ENCODE assay signal across 8 mouse cellular contexts in genomic region chr11:69921114-69922011, GRCm38 (mm10). TPM values are rescaled to one million over a fixed set of nuclear protein-coding genes. Genes with fewer than 3 reads are reported as not detected.
A peak's percentile ranks its signal among the peaks of the same experiment; 100 is the strongest.
DNase-seq lines count a peak whose midpoint lies in the region; ATAC-seq and TF ChIP-seq lines count a peak whose summit lies in the region.

Gene Eif5a (minus strand): TSS chr11:69921958.

- intact Hi-C loops in heart, postnatal 25 days (cut with DNase I), result loop anchor here (2.0 kb wide), 1 partner anchor 57 kb away; no protein-coding TSS in a partner anchor

- WGBS in forebrain, embryonic 15.5 days, result under 1% methylated on average over 78 of the region's 78 CpGs
- WGBS in lung, adult 2 months, result under 1% methylated on average over 78 of the region's 78 CpGs

- no peaks in the 10 kb centered on the region for H3K27me3 ChIP-seq in forebrain, embryonic 15.5 days

- peak within 1 kb of the TSS; percentile 99 for H3K27ac ChIP-seq in ES-E14 (ENCODE audit: insufficient read depth, low read depth, low read length, poor library complexity, severe bottlenecking)
- H3K27ac ChIP-seq in forebrain, embryonic 15.5 days (replicated peaks), result peak within 1 kb of the TSS; percentile 95

- H3K4me1 ChIP-seq in ES-E14 (ENCODE audit: control insufficient read depth in 2 of 2, insufficient read depth in 2 of 2, low read length in 2 of 2, poor library complexity in 1 of 2), result peaks cover 0 to 9% of the 10 kb centered on the region in 2 experiments; a peak in 1 of 4 replicates
- peaks cover 29% of the 10 kb centered on the region for H3K4me1 ChIP-seq in forebrain, embryonic 15.5 days
- peaks cover 4% of the 10 kb centered on the region for H3K4me1 ChIP-seq in lung, adult 2 months (ENCODE audit: control insufficient read depth, insufficient read depth, low read length)

- peak; percentile 97 for ATAC-seq in forebrain, embryonic 15.5 days (replicated peaks)
- peak; percentile 80 for ATAC-seq in neutrophil, adult 5-6 weeks (ENCODE audit: extremely low read depth, insufficient number of reproducible peaks, low FRiP score, poor library complexity, severe bottlenecking)

- peak within 1 kb of the TSS; percentile 82 to 99 for H3K4me3 ChIP-seq in ES-E14 (ENCODE audit: insufficient read depth in 1 of 2, low read depth in 1 of 2, low read length in 2 of 2, poor library complexity in 1 of 2, severe bottlenecking in 1 of 2)
- H3K4me3 ChIP-seq in forebrain, embryonic 15.5 days, result peak within 1 kb of the TSS; percentile 68
- H3K4me3 ChIP-seq in lung, adult 2 months (replicated peaks; ENCODE audit: extremely low read depth, low read depth, low read length), result peak within 1 kb of the TSS; percentile 98

- peak; percentile 60 for TF ChIP-seq CTCF in lung, adult 2 months (IDR thresholded peaks at IDR 0.05; ENCODE audit: insufficient read depth, low read length)

- TF ChIP-seq POLR2A in lung, adult 2 months (IDR thresholded peaks at IDR 0.05; ENCODE audit: borderline replicate concordance, extremely low read depth, low read depth, low read length), result peak; percentile 98

- no peaks in the 10 kb centered on the region for H3K9me3 ChIP-seq in ES-E14 (ENCODE audit: control insufficient read depth, insufficient read depth, low read depth, low read length)
- H3K9me3 ChIP-seq in forebrain, embryonic 15.5 days, result no peaks in the 10 kb centered on the region

- peak; percentile 100 for DNase-seq in ES-E14 (ENCODE audit: low read depth, low spot score)
- DNase-seq in cerebellum, adult 11-12 months, result peak; percentile 100
- peak; percentile 100 for DNase-seq in heart, postnatal 25 days (ENCODE audit: low spot score)
- peak; percentile 100 for DNase-seq in layer of hippocampus, adult 18-20 months (ENCODE audit: low spot score in 2 of 2)
- DNase-seq in lung, adult 2 months, result peak; percentile 100
- peak; percentile 100 for DNase-seq in thymus, adult 18-20 months

- in situ Hi-C loops in ES-E14 (cut with MboI; ENCODE audit: low sequenced_read_pairs in 2 of 2, unreplicated experiment in 2 of 2), result no loop called here

- peaks cover 38% of the 10 kb centered on the region for H3K36me3 ChIP-seq in ES-E14 (ENCODE audit: control insufficient read depth, insufficient read depth, low read length, poor library complexity, severe bottlenecking)
- peaks cover 28% of the 10 kb centered on the region for H3K36me3 ChIP-seq in forebrain, embryonic 15.5 days

- H3K4me2 ChIP-seq in forebrain, embryonic 15.5 days (replicated peaks), result peak within 1 kb of the TSS; percentile 74

- peak within 1 kb of the TSS; percentile 100 for H3K9ac ChIP-seq in ES-E14 (ENCODE audit: insufficient read depth, low read depth, low read length, poor library complexity, severe bottlenecking)
- peak within 1 kb of the TSS; percentile 68 for H3K9ac ChIP-seq in forebrain, embryonic 15.5 days (replicated peaks)

TF ChIP-seq in ES-E14, 5 proteins besides CTCF, POLR2A, EP300 and RAD21:
- TF ChIP-seq CHD2 (IDR thresholded peaks at IDR 0.05; ENCODE audit: low read depth, low read length) (no peak), MAFK (IDR thresholded peaks at IDR 0.05; ENCODE audit: insufficient read depth, low read depth, low read length) (no peak), HCFC1 (IDR thresholded peaks at IDR 0.05; ENCODE audit: borderline replicate concordance, insufficient read depth, low read length) (peak; percentile 78; the same call in 1 of the 2 replicates), ZC3H11A (IDR thresholded peaks at IDR 0.05; ENCODE audit: borderline replicate concordance, low read depth, low read length) (no peak), ZNF384 (IDR thresholded peaks at IDR 0.05; ENCODE audit: low read depth, low read length) (peak; percentile 100)

RNA-seq across cellular contexts. Expression of gene Eif5a, which starts in this region (rescaled TPM):
- total RNA-seq in ES-E14 (2012; rRNA removed), result 754 and 926 TPM in 2 replicates
- polyA plus RNA-seq in forebrain, embryonic 15.5 days (2015; fragmentation: Nextera tagmentation; extraction: Ambion mirVana), result 1,167 and 1,257 TPM in 2 replicates
- total RNA-seq in heart, postnatal 25 days (2021), result 100 to 1,000 TPM; 427 TPM
- total RNA-seq in layer of hippocampus, adult 18-20 months (2021), result 100 to 1,000 TPM; 438 to 463 TPM
- polyA plus RNA-seq in lung, adult 2 months (2012; rRNA removed), result 216 and 372 TPM in 2 replicates
- total RNA-seq in neutrophil, adult 5-6 weeks (2017), result 155 and 165 TPM in 2 replicates

Comparison
In these comparisons a context has a peak if more than half of its experiments do, and no peak if none do; other contexts are left out.
1. Peak in every context shown above with its lines: DNase-seq, ATAC-seq, H3K4me3 ChIP-seq and H3K27ac ChIP-seq.